Mouse (Mus musculus): ENCODE data around the gene Carns1. TPM values are rescaled to one million over a fixed set of nuclear protein-coding genes. Genes with fewer than 3 reads are reported as not detected.

The Carns1 gene
- polyA plus RNA-seq, 1 experiment from 2014 or later: 3.1 TPM

- Histone ChIP-seq H3K4me3 (replicated peaks; ENCODE audit: low read length) (peak overlapping the region; percentile 87; the same call in 1 of the 2 replicates), H3K4me1 (ENCODE audit: control insufficient read depth, insufficient read depth, low read length) (peaks cover 15% of the 10 kb centered on the region), H3K9me3 (replicated peaks; ENCODE audit: control insufficient read depth, low read length) (no peaks in the 10 kb centered on the region), H3K27ac (ENCODE audit: low read length) (0 out of 2 replicates have a peak overlapping the region, but pooled peaks have one; percentile 76), H3K4me2 (ENCODE audit: low read depth, low read length) (peak overlapping the region; percentile 86), H3K36me3 (ENCODE audit: control insufficient read depth, insufficient read depth, low read length) (peaks cover 9% of the 10 kb centered on the region), H3K9ac (ENCODE audit: low read length) (peak overlapping the region; percentile 96), H3K27me3 (ENCODE audit: control insufficient read depth, insufficient read depth, low read length) (no peaks in the 10 kb centered on the region)
- no peak for ATAC-seq (ENCODE audit: insufficient read depth, low FRiP score)
- 92% methylated on average over 17 of the region's 17 CpGs for WGBS
These were observed 25.4 kb downstream of the Carns1 start for GRCm38 (mm10) chr19:4149764-4150461.

- WGBS: 82% methylated on average over 11 of the region's 11 CpGs
- peaks cover 15% of the 10 kb centered on the region for H3K4me1 ChIP-seq (ENCODE audit: control insufficient read depth, insufficient read depth, low read length)
- no peak for ATAC-seq (ENCODE audit: insufficient read depth, low FRiP score)
- peak overlapping the region; percentile 76 for H3K27ac ChIP-seq (ENCODE audit: low read length)
- peaks cover 9% of the 10 kb centered on the region for H3K36me3 ChIP-seq (ENCODE audit: control insufficient read depth, insufficient read depth, low read length)
- no peaks in the 10 kb centered on the region for H3K27me3 ChIP-seq (ENCODE audit: control insufficient read depth, insufficient read depth, low read length)
- H3K4me3 ChIP-seq (replicated peaks; ENCODE audit: low read length): peak overlapping the region; percentile 87
- peak overlapping the region; percentile 86 for H3K4me2 ChIP-seq (ENCODE audit: low read depth, low read length)
- peak overlapping the region; percentile 96 for H3K9ac ChIP-seq (ENCODE audit: low read length)
- no peaks in the 10 kb centered on the region for H3K9me3 ChIP-seq (replicated peaks; ENCODE audit: control insufficient read depth, low read length)
These were observed 26.0 kb downstream of the Carns1 start for GRCm38 (mm10) chr19:4149283-4149682.

- peaks cover 9% of the 10 kb centered on the region for H3K36me3 ChIP-seq (ENCODE audit: control insufficient read depth, insufficient read depth, low read length)
- ATAC-seq (ENCODE audit: insufficient read depth, low FRiP score): no peak; the same call in 1 of the 2 replicates
- 2% methylated on average over 8 of the region's 8 CpGs for WGBS
These were observed 26.5 kb downstream of the Carns1 start for GRCm38 (mm10) chr19:4148819-4149218.

DNA sequence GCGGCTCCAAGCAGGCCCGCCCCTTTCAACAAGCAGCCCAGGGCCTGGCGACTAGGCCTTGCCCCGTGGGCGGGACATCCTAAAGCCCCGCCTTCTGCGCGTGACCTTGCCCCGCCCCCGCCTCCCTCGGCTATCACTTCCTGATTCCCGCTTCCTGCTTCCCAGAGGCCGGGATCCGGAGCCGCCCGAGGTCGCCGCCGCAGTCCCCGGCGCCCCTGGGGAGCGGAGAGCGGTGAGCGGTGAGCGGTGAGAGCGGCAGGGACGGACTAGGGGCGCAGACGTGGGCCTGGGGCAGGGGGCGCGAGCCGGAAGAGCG lies 26.8 kb downstream of the Carns1 start, which contains the start of gene Coro1b:
Gene Coro1b (plus strand): TSS at position 129 of the 316 bp plus-strand sequence.
- Histone ChIP-seq H3K9ac (ENCODE audit: low read length) (peak within 1 kb of the TSS; percentile 96), H3K27me3 (ENCODE audit: control insufficient read depth, insufficient read depth, low read length) (no peaks in the 10 kb centered on the region), H3K9me3 (replicated peaks; ENCODE audit: control insufficient read depth, low read length) (no peaks in the 10 kb centered on the region), H3K4me1 (ENCODE audit: control insufficient read depth, insufficient read depth, low read length) (peaks cover 15% of the 10 kb centered on the region), H3K36me3 (ENCODE audit: control insufficient read depth, insufficient read depth, low read length) (peaks cover 9% of the 10 kb centered on the region), H3K4me2 (ENCODE audit: low read depth, low read length) (peak within 1 kb of the TSS; percentile 86), H3K4me3 (replicated peaks; ENCODE audit: low read length) (peak within 1 kb of the TSS; percentile 87), H3K27ac (ENCODE audit: low read length) (peak within 1 kb of the TSS; percentile 76)
- ATAC-seq (ENCODE audit: insufficient read depth, low FRiP score): peak; percentile 96
- WGBS: under 1% methylated on average over 33 of the region's 33 CpGs

More at GRCm38 (mm10) chr19:4148819-4149218, 26.5 kb downstream of the Carns1 start:
- Histone ChIP-seq H3K9ac (ENCODE audit: low read length) (peak overlapping the region; percentile 96), H3K4me2 (ENCODE audit: low read depth, low read length) (peak overlapping the region; percentile 86), H3K9me3 (replicated peaks; ENCODE audit: control insufficient read depth, low read length) (no peaks in the 10 kb centered on the region), H3K4me3 (replicated peaks; ENCODE audit: low read length) (peak overlapping the region; percentile 87), H3K27ac (ENCODE audit: low read length) (peak overlapping the region; percentile 76), H3K4me1 (ENCODE audit: control insufficient read depth, insufficient read depth, low read length) (peaks cover 15% of the 10 kb centered on the region), H3K27me3 (ENCODE audit: control insufficient read depth, insufficient read depth, low read length) (no peaks in the 10 kb centered on the region)

GRCm38 (mm10) chr19:4147782-4148490 lies 27.3 kb downstream of the Carns1 start:
- H3K4me1 ChIP-seq (ENCODE audit: control insufficient read depth, insufficient read depth, low read length): peaks cover 15% of the 10 kb centered on the region
- no peaks in the 10 kb centered on the region for H3K27me3 ChIP-seq (ENCODE audit: control insufficient read depth, insufficient read depth, low read length)
- peak overlapping the region; percentile 86 for H3K4me2 ChIP-seq (ENCODE audit: low read depth, low read length)
- peaks cover 9% of the 10 kb centered on the region for H3K36me3 ChIP-seq (ENCODE audit: control insufficient read depth, insufficient read depth, low read length)
- ATAC-seq (ENCODE audit: insufficient read depth, low FRiP score): no peak; the same call in 1 of the 2 replicates
- H3K27ac ChIP-seq (ENCODE audit: low read length): 0 out of 2 replicates have a peak overlapping the region, but pooled peaks have one; percentile 36
- H3K9ac ChIP-seq (ENCODE audit: low read length): peak overlapping the region; percentile 61
- H3K4me3 ChIP-seq (replicated peaks; ENCODE audit: low read length): peak overlapping the region; percentile 87
- H3K9me3 ChIP-seq (replicated peaks; ENCODE audit: control insufficient read depth, low read length): no peaks in the 10 kb centered on the region
- 37% methylated on average over 9 of the region's 9 CpGs for WGBS

- WGBS: 63% methylated on average over 3 of the region's 3 CpGs
- H3K27me3 ChIP-seq (ENCODE audit: control insufficient read depth, insufficient read depth, low read length): no peaks in the 10 kb centered on the region
- no peak overlapping the region for H3K27ac ChIP-seq (ENCODE audit: low read length)
- no peak for ATAC-seq (ENCODE audit: insufficient read depth, low FRiP score)
- peaks cover 9% of the 10 kb centered on the region for H3K36me3 ChIP-seq (ENCODE audit: control insufficient read depth, insufficient read depth, low read length)
- no peak overlapping the region for H3K9ac ChIP-seq (ENCODE audit: low read length)
- H3K4me2 ChIP-seq (ENCODE audit: low read depth, low read length): no peak overlapping the region
- H3K4me1 ChIP-seq (ENCODE audit: control insufficient read depth, insufficient read depth, low read length): peaks cover 15% of the 10 kb centered on the region
- H3K4me3 ChIP-seq (replicated peaks; ENCODE audit: low read length): no peak overlapping the region
- H3K9me3 ChIP-seq (replicated peaks; ENCODE audit: control insufficient read depth, low read length): no peaks in the 10 kb centered on the region
These were observed 28.3 kb downstream of the Carns1 start for GRCm38 (mm10) chr19:4147022-4147405.

GRCm38 (mm10) chr19:4146366-4147021 lies 28.8 kb downstream of the Carns1 start:
- no peaks in the 10 kb centered on the region for H3K27me3 ChIP-seq (ENCODE audit: control insufficient read depth, insufficient read depth, low read length)
- no peak overlapping the region for H3K4me3 ChIP-seq (replicated peaks; ENCODE audit: low read length)
- H3K9me3 ChIP-seq (replicated peaks; ENCODE audit: control insufficient read depth, low read length): no peaks in the 10 kb centered on the region
- no peak for ATAC-seq (ENCODE audit: insufficient read depth, low FRiP score)
- H3K27ac ChIP-seq (ENCODE audit: low read length): no peak overlapping the region
- no peak overlapping the region for H3K4me2 ChIP-seq (ENCODE audit: low read depth, low read length)
- peaks cover 9% of the 10 kb centered on the region for H3K36me3 ChIP-seq (ENCODE audit: control insufficient read depth, insufficient read depth, low read length)
- peaks cover 15% of the 10 kb centered on the region for H3K4me1 ChIP-seq (ENCODE audit: control insufficient read depth, insufficient read depth, low read length)
- no peak overlapping the region for H3K9ac ChIP-seq (ENCODE audit: low read length)
- 66% methylated on average over 12 of the region's 12 CpGs for WGBS

GRCm38 (mm10) chr19:4145936-4146335 lies 29.3 kb downstream of the Carns1 start:
- peaks cover 4% of the 10 kb centered on the region; the same call in 1 of the 2 replicates for H3K36me3 ChIP-seq (ENCODE audit: control insufficient read depth, insufficient read depth, low read length)
- peaks cover 15% of the 10 kb centered on the region for H3K4me1 ChIP-seq (ENCODE audit: control insufficient read depth, insufficient read depth, low read length)
- H3K9me3 ChIP-seq (replicated peaks; ENCODE audit: control insufficient read depth, low read length): no peaks in the 10 kb centered on the region
- no peak overlapping the region for H3K9ac ChIP-seq (ENCODE audit: low read length)
- ATAC-seq (ENCODE audit: insufficient read depth, low FRiP score): no peak
- H3K27me3 ChIP-seq (ENCODE audit: control insufficient read depth, insufficient read depth, low read length): no peaks in the 10 kb centered on the region
- H3K4me2 ChIP-seq (ENCODE audit: low read depth, low read length): no peak overlapping the region
- no peak overlapping the region for H3K27ac ChIP-seq (ENCODE audit: low read length)
- 90% methylated on average over 5 of the region's 5 CpGs for WGBS
- H3K4me3 ChIP-seq (replicated peaks; ENCODE audit: low read length): no peak overlapping the region
